Mouse (Mus musculus) embryonic fibroblast, embryonic 13.5 days (primary cell): ENCODE measurements around the gene Clec4d. TPM values are rescaled to one million over a fixed set of nuclear protein-coding genes. Genes with fewer than 3 reads are reported as not detected.

Source experiments
- H3K27ac ChIP-seq: 2 replicates; pipeline ENCODE4 v1.5.1; 2012; ENCODE audit warnings: low read length, control low read depth, inconsistent platforms; ENCODE audit not compliant: insufficient read depth
- H3K4me1 ChIP-seq: 2 replicates; pipeline ENCODE4 v1.6.1; 2011; ENCODE audit warnings: low read length; ENCODE audit not compliant: control insufficient read depth, insufficient read depth
- H3K4me3 ChIP-seq: 2 replicates; pipeline ENCODE4 v1.5.1; 2011; ENCODE audit warnings: mild to moderate bottlenecking, control low read depth, low read length; ENCODE audit not compliant: insufficient read depth
- CTCF ChIP-seq: IDR thresholded peaks from 2 replicates; pipeline ENCODE4 v1.5.1; 2011; ENCODE audit warnings: mild to moderate bottlenecking, control low read depth, low read length, moderate library complexity, borderline replicate concordance; ENCODE audit not compliant: insufficient read depth
- POLR2A ChIP-seq: IDR thresholded peaks from 2 replicates; pipeline ENCODE4 v1.6.1; 2011; ENCODE audit warnings: low read depth, mild to moderate bottlenecking, control low read depth, low read length, moderate library complexity
- polyA plus RNA-seq: library from polyadenylated mRNA; stranded (reverse); fragments of >200 nt; gene quantifications from 2 replicates; pipeline ENCODE4 v1.2.4, GENCODE M21; 2011; ENCODE audit warnings: low read depth; ENCODE audit not compliant: missing spikeins, insufficient read length

Clec4d gene
- polyA plus RNA-seq, 1 experiment: 3.4 TPM

- no peak within 1 kb of the TSS for H3K27ac ChIP-seq
- H3K4me3 ChIP-seq: no peak within 1 kb of the TSS
- TF ChIP-seq CTCF (no peak), POLR2A (no peak)
- no peaks in the 10 kb centered on the region for H3K4me1 ChIP-seq
These were observed 46.1 kb downstream of the Clec4d start, which contains the start of gene Vmn2r19 for GRCm38 (mm10) chr6:123308033-123308432. Gene Vmn2r19 (plus strand): TSS chr6:123308333.

Other genes starting within 250 kb of the Clec4d start
- gene Clec4b1, start 212.1 kb upstream of the Clec4d start, polyA plus RNA-seq: not detected in 2 replicates
- gene Clec4a2, start 155.7 kb upstream of the Clec4d start, polyA plus RNA-seq: 0.68 TPM in 1 of 2 replicates, not detected in the other
- not detected in 2 replicates for gene Clec4b2, start 89.2 kb upstream of the Clec4d start, polyA plus RNA-seq
- gene Clec4n, start 32.3 kb upstream of the Clec4d start, polyA plus RNA-seq: 0.77 TPM in 1 of 2 replicates, not detected in the other
- gene Clec4e, start 27.8 kb downstream of the Clec4d start, polyA plus RNA-seq: not detected in 2 replicates
- gene Vmn2r19, start 46.2 kb downstream of the Clec4d start, polyA plus RNA-seq: not detected in 2 replicates
- not detected in 2 replicates for gene Vmn2r20, start 156.0 kb downstream of the Clec4d start, polyA plus RNA-seq